Mouse (Mus musculus): ENCODE measurements around the gene Pla2g4a. TPM values are rescaled to one million over a fixed set of nuclear protein-coding genes. Genes with fewer than 3 reads are reported as not detected.
"Not testable (repeated sequence)": the region's sequence is repeated elsewhere in the genome, so short reads cannot be mapped to it uniquely, and the experiment has no call there.

Pla2g4a gene
- total RNA-seq, 2 experiments from 2014 or later, result 1.4 to 2.8 TPM

- no peak for DNase-seq
Measured at GRCm38 (mm10) chr1:149929140-149929539, 31.9 kb downstream of the Pla2g4a start.

GRCm38 (mm10) chr1:149923737-149924136, 37.4 kb downstream of the Pla2g4a start:
- DNase-seq, result not testable (repeated sequence)

GRCm38 (mm10) chr1:149922219-149922618, 38.9 kb downstream of the Pla2g4a start:
- no peak for DNase-seq

- DNase-seq, result no peak
Measured at GRCm38 (mm10) chr1:149921325-149921724, 39.8 kb downstream of the Pla2g4a start.

GRCm38 (mm10) chr1:149919301-149919700, 41.8 kb downstream of the Pla2g4a start:
- no peak for DNase-seq

- DNase-seq, result no peak
Measured at GRCm38 (mm10) chr1:149912984-149913383, 48.1 kb downstream of the Pla2g4a start.

- no peak for DNase-seq
Measured at GRCm38 (mm10) chr1:149911050-149911449, 50.0 kb downstream of the Pla2g4a start.

GRCm38 (mm10) chr1:149898001-149898625, 63.0 kb downstream of the Pla2g4a start:
- no peak for DNase-seq

- no peak for DNase-seq
Measured at GRCm38 (mm10) chr1:149896590-149896989, 64.5 kb downstream of the Pla2g4a start.

GRCm38 (mm10) chr1:149894940-149895339, 66.2 kb downstream of the Pla2g4a start:
- no peak for DNase-seq

GRCm38 (mm10) chr1:149893903-149894302, 67.2 kb downstream of the Pla2g4a start:
- no peak for DNase-seq

GRCm38 (mm10) chr1:149891057-149891456, 70.0 kb downstream of the Pla2g4a start:
- no peak for DNase-seq

- DNase-seq, result no peak
Measured at GRCm38 (mm10) chr1:149882419-149883025, 78.6 kb downstream of the Pla2g4a start.

- no peak for DNase-seq
Measured at GRCm38 (mm10) chr1:149878175-149878574, 82.9 kb downstream of the Pla2g4a start.

- no peak for DNase-seq
Measured at GRCm38 (mm10) chr1:149876502-149876901, 84.6 kb downstream of the Pla2g4a start.

GRCm38 (mm10) chr1:149871625-149872024, 89.5 kb downstream of the Pla2g4a start:
- DNase-seq, result no peak

- DNase-seq, result no peak
Measured at GRCm38 (mm10) chr1:149867323-149867722, 93.8 kb downstream of the Pla2g4a start.

GRCm38 (mm10) chr1:149866202-149866601, 94.9 kb downstream of the Pla2g4a start:
- no peak for DNase-seq

GRCm38 (mm10) chr1:149862801-149863200, 98.3 kb downstream of the Pla2g4a start:
- DNase-seq, result no peak

GRCm38 (mm10) chr1:149862181-149862580, 98.9 kb downstream of the Pla2g4a start:
- no peak for DNase-seq

GRCm38 (mm10) chr1:149861543-149861942, 99.5 kb downstream of the Pla2g4a start:
- no peak for DNase-seq

GRCm38 (mm10) chr1:149858734-149859133, 102.4 kb downstream of the Pla2g4a start:
- no peak for DNase-seq

- peak; percentile 61 to 67 for DNase-seq
Measured at GRCm38 (mm10) chr1:149856720-149857119, 104.4 kb downstream of the Pla2g4a start.

- no peak for DNase-seq
Measured at GRCm38 (mm10) chr1:149855581-149855980, 105.5 kb downstream of the Pla2g4a start.
